Mouse (Mus musculus) embryo, embryonic 11.5 days (tissue): ENCODE measurements around the gene Vegfa.
"Not testable (repeated sequence)": the region's sequence is repeated elsewhere in the genome, so short reads cannot be mapped to it uniquely, and the experiment has no call there.

ENCODE experiments used
- DNase-seq: peaks from one replicate; pipeline ENCODE4 v3.0.0-alpha.2; 2012; ENCODE audit warnings: low read depth, low spot score

Gene Vegfa

GRCm38 (mm10) chr17:45998363-45998762 is 33.8 kb downstream of the Vegfa start:
- DNase-seq = no peak

GRCm38 (mm10) chr17:45996921-45997444 is 35.2 kb downstream of the Vegfa start:
- DNase-seq = no peak

GRCm38 (mm10) chr17:45994281-45994817 is 37.8 kb downstream of the Vegfa start:
- DNase-seq = no peak

GRCm38 (mm10) chr17:45986915-45987314 is 45.3 kb downstream of the Vegfa start:
- DNase-seq = no peak

- DNase-seq = no peak
Observed at GRCm38 (mm10) chr17:45986374-45986773, 45.8 kb downstream of the Vegfa start.

- not testable (repeated sequence) for DNase-seq
Observed at GRCm38 (mm10) chr17:45983185-45983584, 49.0 kb downstream of the Vegfa start.

- DNase-seq = no peak
Observed at GRCm38 (mm10) chr17:45981841-45982240, 50.3 kb downstream of the Vegfa start.

GRCm38 (mm10) chr17:45979025-45979805 is 53.0 kb downstream of the Vegfa start:
- DNase-seq = no peak

- DNase-seq = peak; percentile 36
Observed at GRCm38 (mm10) chr17:45974461-45974860, 57.7 kb downstream of the Vegfa start.

- no peak for DNase-seq
Observed at GRCm38 (mm10) chr17:45973214-45973613, 59.0 kb downstream of the Vegfa start.

- DNase-seq = no peak
Observed at GRCm38 (mm10) chr17:45972405-45972804, 59.8 kb downstream of the Vegfa start.

GRCm38 (mm10) chr17:45971800-45972199 is 60.4 kb downstream of the Vegfa start:
- DNase-seq = no peak

GRCm38 (mm10) chr17:45970741-45971550 is 61.2 kb downstream of the Vegfa start:
- no peak for DNase-seq

GRCm38 (mm10) chr17:45969596-45969995 is 62.6 kb downstream of the Vegfa start:
- no peak for DNase-seq

- no peak for DNase-seq
Observed at GRCm38 (mm10) chr17:45968341-45968740, 63.8 kb downstream of the Vegfa start.
